Mouse (Mus musculus): ENCODE data around the gene Igfbp4.

DNA sequence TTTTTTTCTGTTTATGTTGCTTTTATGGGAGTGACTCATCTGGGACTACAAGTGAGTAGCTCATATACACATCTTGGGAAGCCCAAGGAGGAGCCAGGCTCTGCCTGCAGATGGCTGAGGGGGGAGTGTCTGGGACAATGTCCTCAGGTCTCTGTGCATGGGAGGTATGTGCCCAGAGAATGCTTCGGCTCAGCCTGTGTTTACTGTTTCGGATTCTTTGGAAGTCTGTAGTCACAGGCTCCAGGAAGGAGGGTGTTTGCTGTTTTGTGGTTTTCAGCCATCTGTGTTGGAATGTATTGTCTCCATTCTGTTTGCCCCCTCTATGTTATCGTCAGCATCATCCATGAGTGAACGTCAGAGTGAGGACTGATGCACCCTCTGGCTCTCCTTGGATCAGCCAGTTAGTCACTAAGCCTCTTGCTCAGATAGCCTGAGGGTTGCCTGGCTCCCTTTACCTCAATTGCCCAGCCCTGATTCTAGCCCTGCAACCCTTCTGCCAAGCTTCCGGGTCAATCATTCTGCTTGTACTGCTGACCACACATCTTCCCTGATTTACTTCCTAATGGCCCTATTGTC is 35.8 kb downstream of the Igfbp4 start:
- no peak for TF ChIP-seq CTCF (conservative IDR thresholded peaks at IDR 0.05 in 1 of 2, IDR thresholded peaks at IDR 0.05 in 1 of 2; ENCODE audit: low read depth in 2 of 2, low read length in 2 of 2)
- no peak for TF ChIP-seq ZKSCAN1 (IDR thresholded peaks at IDR 0.05; ENCODE audit: borderline replicate concordance, low read depth, low read length)
- TF ChIP-seq EP300 (IDR thresholded peaks at IDR 0.05; ENCODE audit: low read length): no peak

Measured in CH12.LX (cell line).